Mouse (Mus musculus) liver, adult 2 months (tissue): Measurements from ENCODE around the gene Ctrc. TPM values are rescaled to one million over a fixed set of nuclear protein-coding genes. Genes with fewer than 3 reads are reported as not detected.

ENCODE experiments used
- DNase-seq: peaks from one replicate; pipeline ENCODE4 v3.0.0-alpha.2; 2011; ENCODE audit warnings: low read depth, low spot score; ENCODE audit errors: extremely low read depth
- H3K27ac ChIP-seq: fragments of 200-500 bp; replicated peaks from 2 replicates; pipeline ENCODE4 v1.5.1; 2012; ENCODE audit warnings: low read depth, mild to moderate bottlenecking, control low read depth, inconsistent platforms, low read length; ENCODE audit not compliant: insufficient read depth
- H3K27me3 ChIP-seq: fragments of 200-500 bp; 2 replicates; pipeline ENCODE4 v1.6.1; 2012; ENCODE audit warnings: mild to moderate bottlenecking, moderate library complexity, low read length, inconsistent platforms; ENCODE audit not compliant: control insufficient read depth, insufficient read depth
- H3K36me3 ChIP-seq: fragments of 200-500 bp; 2 replicates; pipeline ENCODE4 v1.6.1; 2012; ENCODE audit warnings: low read length, inconsistent platforms; ENCODE audit not compliant: control insufficient read depth, insufficient read depth
- H3K4me1 ChIP-seq: fragments of 200-500 bp; 2 replicates; pipeline ENCODE4 v1.6.1; 2011; ENCODE audit warnings: low read length; ENCODE audit not compliant: control insufficient read depth, insufficient read depth
- H3K4me3 ChIP-seq: fragments of 200-500 bp; 2 replicates; pipeline ENCODE4 v1.5.1; 2011; ENCODE audit warnings: low read depth, mild to moderate bottlenecking, control low read depth, low read length, moderate library complexity; ENCODE audit not compliant: insufficient read depth
- H3K79me2 ChIP-seq: fragments of 200-500 bp; 2 replicates; pipeline ENCODE4 v1.6.1; 2012; ENCODE audit warnings: inconsistent platforms, mild to moderate bottlenecking, low read length, moderate library complexity; ENCODE audit not compliant: control insufficient read depth, insufficient read depth
- H3K9ac ChIP-seq: fragments of 200-500 bp; 2 replicates; pipeline ENCODE4 v1.6.1; 2012; ENCODE audit warnings: low read depth, mild to moderate bottlenecking, control low read depth, inconsistent platforms, low read length
- CTCF ChIP-seq: fragments of 200-500 bp; IDR thresholded peaks from 2 replicates; pipeline ENCODE4 v1.5.1; 2011; ENCODE audit warnings: low read depth, low read length, control low read depth
- POLR2A ChIP-seq: fragments of 200-500 bp; IDR thresholded peaks from 2 replicates; pipeline ENCODE4 v1.6.1; 2011; ENCODE audit warnings: low read length, control low read depth; ENCODE audit not compliant: insufficient read depth; ENCODE audit errors: extremely low read depth
- WGBS: fragments of 180-500 bp; shearing (Covaris S2); methylation state at CpG from one replicate; pipeline ENCODE4 v1.1.7; 2018; 5-methylcytosine and 5-hydroxymethylcytosine counted together
- polyA plus RNA-seq: library from polyadenylated mRNA; depleted of rRNA; stranded (reverse); fragments of >200 nt; gene quantifications from 2 replicates; pipeline ENCODE4 v1.2.3, GENCODE M21; 2012
- total RNA-seq: library from RNA; depleted of rRNA; stranded (reverse); fragments of >200 nt; gene quantifications from 2 replicates; pipeline ENCODE4 v1.2.3, GENCODE M21; 2014

Ctrc gene
- total and polyA plus RNA-seq, 2 experiments: 0.83 TPM; not detected in 1

- Histone ChIP-seq H3K9ac (peak overlapping the region; percentile 53), H3K79me2 (peaks cover 9% of the 10 kb centered on the region; the same call in 1 of the 2 replicates), H3K27ac (peak overlapping the region; percentile 97), H3K4me1 (peaks cover 42% of the 10 kb centered on the region), H3K4me3 (no peak overlapping the region), H3K36me3 (no peaks in the 10 kb centered on the region), H3K27me3 (no peaks in the 10 kb centered on the region)
- WGBS: 26% methylated on average over 5 of the region's 5 CpGs
- DNase-seq: peak; percentile 98
- TF ChIP-seq CTCF (no peak), POLR2A (no peak)
Measured at GRCm38 (mm10) chr4:141865600-141865999, 19.4 kb upstream of the Ctrc start.

GRCm38 (mm10) chr4:141865006-141865405 is 18.8 kb upstream of the Ctrc start:
- Histone ChIP-seq H3K4me3 (no peak overlapping the region), H3K36me3 (no peaks in the 10 kb centered on the region), H3K4me1 (peaks cover 40% of the 10 kb centered on the region), H3K27me3 (no peaks in the 10 kb centered on the region), H3K79me2 (0 out of 2 replicates have a peak, but pooled peaks cover 3% of the 10 kb centered on the region), H3K9ac (peak overlapping the region; percentile 53), H3K27ac (peak overlapping the region; percentile 97)
- TF ChIP-seq POLR2A (no peak), CTCF (no peak)
- peak; percentile 97 for DNase-seq
- 18% methylated on average over 5 of the region's 5 CpGs for WGBS

- H3K36me3 ChIP-seq: 0 out of 2 replicates have a peak, but pooled peaks cover 2% of the 10 kb centered on the region
- TF ChIP-seq CTCF (no peak), POLR2A (no peak)
- WGBS: 78% methylated on average over 8 of the region's 8 CpGs
Measured at GRCm38 (mm10) chr4:141864506-141864905, 18.3 kb upstream of the Ctrc start.

GRCm38 (mm10) chr4:141863726-141864280 is 17.6 kb upstream of the Ctrc start:
- DNase-seq: no peak
- no peaks in the 10 kb centered on the region for H3K27me3 ChIP-seq
- peak overlapping the region; percentile 11 for H3K27ac ChIP-seq
- TF ChIP-seq POLR2A: no peak
- TF ChIP-seq CTCF: no peak
- H3K36me3 ChIP-seq: 0 out of 2 replicates have a peak, but pooled peaks cover 2% of the 10 kb centered on the region
- H3K79me2 ChIP-seq: no peaks in the 10 kb centered on the region
- WGBS: 94% methylated on average over 7 of the region's 7 CpGs
- no peak overlapping the region; the same call in 1 of the 2 replicates for H3K9ac ChIP-seq
- no peak overlapping the region for H3K4me3 ChIP-seq
- peaks cover 40% of the 10 kb centered on the region for H3K4me1 ChIP-seq

More at GRCm38 (mm10) chr4:141864506-141864905, 18.3 kb upstream of the Ctrc start:
- Histone ChIP-seq H3K9ac (0 out of 2 replicates have a peak overlapping the region, but pooled peaks have one; percentile 7), H3K27me3 (no peaks in the 10 kb centered on the region), H3K27ac (peak overlapping the region; percentile 64), H3K79me2 (0 out of 2 replicates have a peak, but pooled peaks cover under 1% of the 10 kb centered on the region), H3K4me1 (peaks cover 40% of the 10 kb centered on the region), H3K4me3 (no peak overlapping the region)
- DNase-seq: peak; percentile 36

- Histone ChIP-seq H3K27ac (peak overlapping the region; percentile 11), H3K9ac (no peak overlapping the region), H3K36me3 (0 out of 2 replicates have a peak, but pooled peaks cover 2% of the 10 kb centered on the region), H3K4me1 (peaks cover 42% of the 10 kb centered on the region), H3K79me2 (no peaks in the 10 kb centered on the region), H3K4me3 (no peak overlapping the region), H3K27me3 (no peaks in the 10 kb centered on the region)
- no peak for DNase-seq
- TF ChIP-seq CTCF (no peak), POLR2A (no peak)
- 35% methylated on average over 5 of the region's 5 CpGs for WGBS
Measured at GRCm38 (mm10) chr4:141862867-141863266, 16.7 kb upstream of the Ctrc start.

GRCm38 (mm10) chr4:141861591-141862295 is 15.6 kb upstream of the Ctrc start:
- DNase-seq: peak; percentile 84
- WGBS: 67% methylated on average over 17 of the region's 17 CpGs
- no peaks in the 10 kb centered on the region for H3K27me3 ChIP-seq
- H3K36me3 ChIP-seq: 0 out of 2 replicates have a peak, but pooled peaks cover 2% of the 10 kb centered on the region
- H3K79me2 ChIP-seq: no peaks in the 10 kb centered on the region
- no peak overlapping the region for H3K9ac ChIP-seq
- TF ChIP-seq POLR2A (no peak), CTCF (no peak)
- H3K27ac ChIP-seq: peak overlapping the region; percentile 42
- H3K4me3 ChIP-seq: no peak overlapping the region
- H3K4me1 ChIP-seq: peaks cover 38% of the 10 kb centered on the region
